Comparison of ENCODE assay signal across 8 mouse cellular contexts in the genomic region with DNA sequence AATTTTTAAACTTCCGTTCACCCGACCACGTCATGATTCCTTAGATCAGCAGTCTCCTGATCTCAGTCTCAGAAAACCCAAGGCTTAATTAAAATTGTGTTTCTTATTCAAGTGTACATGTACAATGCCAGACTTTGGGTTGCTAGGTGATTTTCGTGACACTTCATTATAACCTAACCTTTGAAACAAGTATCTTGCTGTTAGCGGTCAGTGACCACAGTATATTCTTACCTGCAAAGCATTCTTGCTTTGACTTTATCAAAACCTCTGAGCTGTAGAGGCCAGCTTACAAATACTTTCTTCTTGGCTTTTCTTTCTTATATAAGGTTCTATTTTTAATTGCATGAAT. TPM values are rescaled to one million over a fixed set of nuclear protein-coding genes. Genes with fewer than 3 reads are reported as not detected.
DNase-seq lines count a peak whose midpoint lies in the region; ATAC-seq lines count a peak whose summit lies in the region.

No protein-coding gene starts in this region.

- no peaks in the 10 kb centered on the region for H3K9me3 ChIP-seq in kidney, embryonic 16.5 days (ENCODE audit: low read length)
- no peaks in the 10 kb centered on the region for H3K9me3 ChIP-seq in embryonic facial prominence, embryonic 11.5 days (replicated peaks; ENCODE audit: control insufficient read depth, low read length)
- H3K9me3 ChIP-seq in hindbrain, embryonic 16.5 days (ENCODE audit: control insufficient read depth, low read length) = no peaks in the 10 kb centered on the region
- H3K9me3 ChIP-seq in midbrain, embryonic 15.5 days = no peaks in the 10 kb centered on the region

- no peak for DNase-seq in kidney, adult 8-10 months
- peak; percentile 4 for DNase-seq in embryonic facial prominence, embryonic 11.5 days (ENCODE audit: low spot score)
- DNase-seq in right cerebral cortex, postnatal 14 days = no peak
- DNase-seq in right cerebral cortex, adult 2 months (ENCODE audit: low spot score in 2 of 2) = no peak
- no peak for DNase-seq in cerebellum, adult 8-10 months

- peak overlapping the region; percentile 63 for H3K4me2 ChIP-seq in kidney, embryonic 16.5 days (replicated peaks; ENCODE audit: low read depth, low read length)
- peak overlapping the region; percentile 59 for H3K4me2 ChIP-seq in embryonic facial prominence, embryonic 11.5 days (ENCODE audit: low read depth, low read length)
- peak overlapping the region; percentile 64 for H3K4me2 ChIP-seq in hindbrain, embryonic 16.5 days (ENCODE audit: low read length)
- peak overlapping the region; percentile 63 for H3K4me2 ChIP-seq in midbrain, embryonic 15.5 days

- peak overlapping the region; percentile 62 for H3K9ac ChIP-seq in kidney, embryonic 16.5 days (replicated peaks; ENCODE audit: low read length)
- H3K9ac ChIP-seq in embryonic facial prominence, embryonic 11.5 days (replicated peaks; ENCODE audit: low read length) = peak overlapping the region; percentile 67
- H3K9ac ChIP-seq in hindbrain, embryonic 16.5 days (ENCODE audit: low read depth, low read length) = peak overlapping the region; percentile 59
- peak overlapping the region; percentile 59 for H3K9ac ChIP-seq in midbrain, embryonic 15.5 days

- 25% methylated on average over 5 of the region's 5 CpGs for WGBS in kidney, embryonic 16.5 days
- WGBS in embryonic facial prominence, embryonic 11.5 days = 30% methylated on average over 5 of the region's 5 CpGs
- 20% methylated on average over 5 of the region's 5 CpGs for WGBS in hindbrain, embryonic 16.5 days
- 26% methylated on average over 5 of the region's 5 CpGs for WGBS in midbrain, embryonic 15.5 days

- peaks cover under 1% of the 10 kb centered on the region; the same call in 1 of the 2 replicates for H3K36me3 ChIP-seq in kidney, embryonic 16.5 days (ENCODE audit: insufficient read depth, low read length)
- no peaks in the 10 kb centered on the region for H3K36me3 ChIP-seq in embryonic facial prominence, embryonic 11.5 days (replicated peaks; ENCODE audit: control insufficient read depth, insufficient read depth, low read depth, low read length)
- no peaks in the 10 kb centered on the region for H3K36me3 ChIP-seq in hindbrain, embryonic 16.5 days (ENCODE audit: control insufficient read depth, insufficient read depth, low read length)
- H3K36me3 ChIP-seq in midbrain, embryonic 15.5 days (replicated peaks) = no peaks in the 10 kb centered on the region

- H3K27me3 ChIP-seq in kidney, embryonic 16.5 days (ENCODE audit: insufficient read depth, low read length) = no peaks in the 10 kb centered on the region
- H3K27me3 ChIP-seq in embryonic facial prominence, embryonic 11.5 days (ENCODE audit: control insufficient read depth, insufficient read depth, low read length) = no peaks in the 10 kb centered on the region
- H3K27me3 ChIP-seq in hindbrain, embryonic 16.5 days (replicated peaks; ENCODE audit: control insufficient read depth, insufficient read depth, low read length) = no peaks in the 10 kb centered on the region
- H3K27me3 ChIP-seq in midbrain, embryonic 15.5 days (replicated peaks) = no peaks in the 10 kb centered on the region

- no peak for ATAC-seq in kidney, embryonic 16.5 days (ENCODE audit: low FRiP score, low TSS enrichment)
- no peak; the same call in none of the 2 replicates for ATAC-seq in embryonic facial prominence, embryonic 11.5 days (replicated peaks; ENCODE audit: insufficient number of reproducible peaks, low FRiP score, low TSS enrichment, low read depth)
- ATAC-seq in hindbrain, embryonic 16.5 days = no peak
- ATAC-seq in midbrain, embryonic 15.5 days (replicated peaks) = peak; percentile 7

- H3K4me3 ChIP-seq in kidney, embryonic 16.5 days (ENCODE audit: low read length) = peak overlapping the region; percentile 94
- H3K4me3 ChIP-seq in embryonic facial prominence, embryonic 11.5 days (ENCODE audit: low read depth, low read length) = peak overlapping the region; percentile 37
- H3K4me3 ChIP-seq in hindbrain, embryonic 16.5 days (ENCODE audit: low read length) = peak overlapping the region; percentile 94
- peak overlapping the region; percentile 71 for H3K4me3 ChIP-seq in midbrain, embryonic 15.5 days

- peaks cover 12% of the 10 kb centered on the region for H3K4me1 ChIP-seq in kidney, embryonic 16.5 days (ENCODE audit: insufficient read depth, low read length)
- no peaks in the 10 kb centered on the region for H3K4me1 ChIP-seq in embryonic facial prominence, embryonic 11.5 days (ENCODE audit: control insufficient read depth, insufficient read depth, low read length)
- peaks cover 11% of the 10 kb centered on the region for H3K4me1 ChIP-seq in hindbrain, embryonic 16.5 days (ENCODE audit: control insufficient read depth, insufficient read depth, low read depth, low read length)
- H3K4me1 ChIP-seq in midbrain, embryonic 15.5 days = peaks cover 25% of the 10 kb centered on the region

- H3K27ac ChIP-seq in kidney, embryonic 16.5 days (ENCODE audit: low read length) = peak overlapping the region; percentile 65; the same call in 1 of the 2 replicates
- peak overlapping the region; percentile 82 for H3K27ac ChIP-seq in embryonic facial prominence, embryonic 11.5 days (replicated peaks; ENCODE audit: low read depth, low read length)
- H3K27ac ChIP-seq in hindbrain, embryonic 16.5 days (ENCODE audit: low read depth, low read length) = peak overlapping the region; percentile 79
- H3K27ac ChIP-seq in midbrain, embryonic 15.5 days = peak overlapping the region; percentile 91

RNA-seq across cellular contexts. Expression of gene Scoc, which starts 15.2 kb away (rescaled TPM):
- 104 and 112 TPM in 2 replicates for polyA plus RNA-seq in kidney, embryonic 16.5 days (2015; fragmentation: Nextera tagmentation; extraction: Ambion mirVana)
- 137 and 163 TPM in 2 replicates for polyA plus RNA-seq in embryonic facial prominence, embryonic 11.5 days (2014; fragmentation: Nextera tagmentation; extraction: Ambion mirVana)
- 284 and 330 TPM in 2 replicates for polyA plus RNA-seq in hindbrain, embryonic 16.5 days (2015; fragmentation: Nextera tagmentation; extraction: Ambion mirVana)
- polyA plus RNA-seq in midbrain, embryonic 15.5 days (2015; fragmentation: Nextera tagmentation; extraction: Ambion mirVana) = 260 and 268 TPM in 2 replicates

RNA-seq across cellular contexts. Expression of gene Clgn, which starts 53.4 kb away (rescaled TPM):
- 0.14 and 0.22 TPM in 2 replicates for polyA plus RNA-seq in kidney, embryonic 16.5 days (2015; fragmentation: Nextera tagmentation; extraction: Ambion mirVana)
- 4.6 and 4.7 TPM in 2 replicates for polyA plus RNA-seq in embryonic facial prominence, embryonic 11.5 days (2014; fragmentation: Nextera tagmentation; extraction: Ambion mirVana)
- polyA plus RNA-seq in hindbrain, embryonic 16.5 days (2015; fragmentation: Nextera tagmentation; extraction: Ambion mirVana) = 15.8 and 17.0 TPM in 2 replicates
- polyA plus RNA-seq in midbrain, embryonic 15.5 days (2015; fragmentation: Nextera tagmentation; extraction: Ambion mirVana) = 10.0 and 10.4 TPM in 2 replicates

Comparison
In these comparisons a context has a peak if more than half of its experiments do, and no peak if none do; other contexts are left out.
1. H3K4me3 ChIP-seq: peak in every context shown above with its lines; median percentile 94 in kidney, embryonic 16.5 days; 94 in hindbrain, embryonic 16.5 days; 71 in midbrain, embryonic 15.5 days; 37 in embryonic facial prominence, embryonic 11.5 days.